Mouse (Mus musculus): ENCODE measurements around the gene Exoc3l.

Exoc3l gene

DNA sequence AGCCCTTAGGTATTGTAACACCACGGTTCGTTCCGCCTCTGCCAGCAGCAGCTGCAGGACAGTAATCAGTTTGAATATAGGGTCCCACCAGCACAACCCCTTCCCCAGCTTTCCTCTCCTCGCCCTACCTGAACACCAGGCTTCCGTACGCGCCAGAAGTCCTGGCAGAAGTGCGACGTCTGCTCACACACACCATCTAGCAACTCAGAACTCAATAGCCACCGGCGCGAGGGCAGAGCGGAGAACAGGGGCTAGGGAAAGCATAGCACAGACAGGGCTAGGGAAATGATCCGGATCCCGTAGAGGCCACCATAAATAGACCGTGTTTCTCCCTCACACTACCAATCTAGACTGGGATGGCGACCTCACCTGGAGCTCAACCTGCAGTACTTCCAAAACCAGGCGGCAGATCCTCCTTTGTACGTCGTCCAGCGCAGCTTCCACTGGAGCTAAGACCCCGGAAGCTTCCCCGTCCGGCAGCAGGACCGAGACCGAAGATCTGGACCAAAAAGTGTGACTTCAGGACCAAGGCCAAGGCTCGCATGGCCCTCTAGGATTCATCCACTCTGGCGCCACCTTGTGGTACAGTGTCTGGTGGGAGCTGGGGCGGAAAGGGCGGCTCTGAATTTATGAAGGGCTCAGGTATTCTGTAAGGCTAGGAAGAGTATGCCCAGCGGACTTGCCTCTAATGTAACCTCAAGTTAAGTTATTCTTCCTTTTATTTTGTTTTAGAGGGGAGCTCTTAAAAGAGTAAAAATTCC, 5.2 kb downstream of the Exoc3l start:
- peak; percentile 87 for DNase-seq

- peak; percentile 69 for DNase-seq
Measured at GRCm38 (mm10) chr8:105289805-105290460, 6.0 kb downstream of the Exoc3l start, which contains the start of gene 4931428F04Rik. Gene 4931428F04Rik (minus strand): TSS chr8:105289864.

GRCm38 (mm10) chr8:105288958-105289732, 6.8 kb downstream of the Exoc3l start:
- peak; percentile 96 for DNase-seq

DNA sequence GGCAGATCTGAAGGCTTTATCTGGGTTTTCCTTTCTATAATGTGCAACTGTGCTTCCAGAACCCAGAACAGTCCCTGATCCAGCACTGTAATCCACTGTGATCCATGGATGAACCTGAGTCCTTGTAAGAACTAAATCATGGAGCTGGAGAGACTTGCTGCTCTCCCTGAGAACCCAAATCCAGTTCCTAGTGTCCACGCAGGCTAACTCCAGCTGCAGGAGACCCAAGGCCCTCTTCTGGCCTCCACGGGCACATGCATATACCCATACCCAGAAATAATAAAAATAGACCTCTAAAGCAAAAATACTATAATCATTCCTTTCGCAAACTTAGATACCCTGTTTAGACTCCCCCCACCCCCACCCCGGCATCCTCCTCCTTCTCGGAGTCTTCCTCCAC, 7.7 kb downstream of the Exoc3l start:
- no peak for DNase-seq

- DNase-seq: no peak
Measured at GRCm38 (mm10) chr8:105286907-105287306, 9.0 kb downstream of the Exoc3l start.

DNA sequence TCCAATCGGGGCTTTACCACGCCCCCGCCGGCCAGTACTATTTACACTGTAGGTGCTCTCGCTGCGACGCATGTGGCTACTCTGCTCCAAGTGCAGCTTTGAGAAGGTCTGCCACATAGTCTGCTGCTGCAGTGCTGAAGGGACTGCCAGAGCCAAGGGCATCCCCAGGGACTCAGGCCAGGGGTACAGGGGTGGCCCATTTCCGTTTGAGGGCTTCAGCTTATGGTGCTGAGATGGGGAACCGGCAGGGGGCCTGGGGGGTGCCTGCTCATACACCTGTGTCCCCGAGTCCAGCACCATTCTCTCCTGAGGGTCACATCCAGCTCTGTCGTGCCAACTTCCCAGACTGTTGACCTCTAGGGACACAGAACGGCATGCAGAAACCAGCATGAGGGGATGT, 10.4 kb downstream of the Exoc3l start:
- no peak for DNase-seq

DNA sequence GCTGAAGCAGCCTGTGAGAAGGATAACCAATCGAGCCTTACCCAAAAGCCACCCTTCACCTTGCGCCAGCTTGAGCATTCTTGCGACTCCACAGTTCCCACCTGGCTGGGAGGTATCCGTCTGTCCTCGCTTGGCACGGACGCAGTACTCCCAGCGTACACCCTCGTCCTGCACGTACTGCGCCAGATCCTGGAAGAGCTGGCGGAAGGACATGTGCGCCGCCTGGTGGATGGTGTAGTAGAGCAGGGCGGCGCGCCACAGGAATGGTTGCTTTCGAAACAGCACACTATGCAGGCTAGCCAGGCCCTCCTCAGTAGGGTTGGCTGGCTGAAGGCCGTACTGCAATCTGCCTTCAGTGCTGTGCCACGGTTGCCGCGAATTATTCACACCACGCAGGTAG, 12.8 kb downstream of the Exoc3l start:
- no peak for DNase-seq

DNA sequence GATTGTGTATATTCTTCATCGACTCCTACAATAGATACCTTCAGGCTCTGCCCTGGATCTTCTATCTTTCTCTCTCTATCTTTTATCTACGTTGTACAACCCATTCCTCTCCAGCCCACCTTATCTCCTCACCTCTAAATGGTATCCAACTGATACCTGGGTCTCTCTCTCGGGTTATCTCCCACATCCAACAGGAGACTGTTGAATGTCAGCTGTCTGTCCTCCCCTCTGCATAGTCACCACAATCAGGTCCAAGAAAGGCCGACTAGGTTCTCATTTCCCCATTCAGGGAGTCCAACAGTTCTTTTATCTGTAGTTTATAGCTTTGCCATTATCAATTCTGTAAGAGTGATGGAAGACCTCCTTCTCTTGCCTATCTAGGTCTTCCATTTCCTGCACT, 13.7 kb downstream of the Exoc3l start:
- no peak for DNase-seq

- no peak for DNase-seq
Measured at GRCm38 (mm10) chr8:105281821-105282220, 14.1 kb downstream of the Exoc3l start.

GRCm38 (mm10) chr8:105280567-105280966, 15.3 kb downstream of the Exoc3l start:
- no peak for DNase-seq

DNA sequence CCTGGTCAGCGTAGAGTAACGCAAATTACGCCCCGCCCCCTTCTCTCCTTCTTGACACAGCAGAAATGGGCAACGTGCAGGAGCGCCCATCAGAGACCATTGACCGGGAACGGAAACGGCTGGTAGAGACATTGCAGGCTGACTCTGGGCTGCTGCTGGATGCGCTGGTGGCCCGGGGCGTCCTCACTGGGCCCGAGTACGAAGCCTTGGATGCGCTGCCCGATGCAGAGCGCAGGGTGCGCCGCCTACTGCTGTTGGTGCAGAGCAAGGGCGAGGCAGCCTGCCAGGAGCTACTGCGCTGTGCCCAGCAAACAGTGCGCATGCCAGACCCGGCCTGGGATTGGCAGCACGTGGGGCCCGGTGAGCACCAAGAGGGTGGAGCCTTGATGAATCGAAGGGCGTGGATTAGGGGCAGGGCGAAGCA, 17.0 kb downstream of the Exoc3l start:
- peak; percentile 92 for DNase-seq

DNA sequence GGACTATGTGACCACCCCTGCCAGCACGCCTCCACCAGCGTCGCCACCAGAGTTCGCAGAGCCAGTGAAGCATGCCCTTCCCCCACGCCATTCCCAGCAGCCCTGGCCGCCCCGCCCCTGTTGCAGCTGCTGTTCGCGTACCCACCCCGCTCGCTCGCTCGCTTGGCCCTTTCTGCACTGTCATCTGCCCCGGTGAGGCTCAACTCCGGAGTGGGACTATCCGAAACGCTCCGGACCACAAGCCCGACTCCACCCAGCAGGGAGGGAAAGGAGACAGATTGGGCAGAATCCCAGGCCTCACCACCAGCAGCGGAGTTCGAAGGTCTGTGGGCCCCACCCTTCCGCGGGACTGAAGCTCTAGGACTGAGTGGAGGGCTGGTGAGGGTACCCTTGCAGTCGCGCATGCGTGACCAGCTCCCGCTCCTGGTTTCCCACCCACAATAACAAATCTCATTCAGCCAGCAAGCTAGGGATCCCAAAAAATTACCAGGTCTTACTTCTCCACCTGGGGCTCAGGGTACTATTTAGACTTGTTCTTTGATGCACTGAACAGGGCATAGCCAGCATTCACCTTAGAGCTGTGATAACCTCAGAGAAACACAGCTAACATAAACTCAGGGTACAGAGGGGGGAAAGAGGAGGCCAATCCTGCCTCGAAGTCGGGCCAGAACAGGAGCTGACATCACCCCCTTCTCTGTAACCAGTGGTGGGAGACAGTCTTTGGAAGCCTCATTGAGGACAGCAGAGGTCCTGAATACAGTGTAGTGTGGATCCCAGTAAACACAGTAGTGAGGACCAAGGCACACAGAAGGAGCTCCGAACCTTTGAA, 19.4 kb downstream of the Exoc3l start:
- no peak for DNase-seq

- no peak for DNase-seq
Measured at GRCm38 (mm10) chr8:105275840-105276239, 20.1 kb downstream of the Exoc3l start, which contains the start of gene Nol3. Gene Nol3 (plus strand): TSS chr8:105276140.

DNA sequence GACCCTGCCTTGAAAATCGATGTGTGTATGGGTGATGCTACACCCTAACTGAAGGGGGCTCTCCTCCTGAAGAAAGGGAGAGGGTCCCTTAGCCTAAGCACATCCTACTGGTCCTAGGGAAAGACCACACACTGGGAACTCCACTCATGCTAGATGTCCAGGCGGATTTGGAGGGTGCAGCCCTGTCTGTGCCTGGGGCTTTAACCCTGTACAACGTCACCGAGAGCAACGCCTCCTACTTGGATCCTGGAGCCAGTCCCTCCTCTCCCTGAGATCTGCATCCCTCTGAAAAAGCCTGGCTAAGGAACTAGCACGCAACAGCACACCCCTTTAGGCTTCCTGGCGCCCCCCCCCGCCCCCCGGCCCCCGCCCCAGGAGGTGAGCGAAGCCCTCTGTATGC, 20.5 kb downstream of the Exoc3l start:
- no peak for DNase-seq

- DNase-seq: no peak
Measured at GRCm38 (mm10) chr8:105270916-105271186, 25.1 kb downstream of the Exoc3l start.

- no peak for DNase-seq
Measured at GRCm38 (mm10) chr8:105270101-105270915, 25.6 kb downstream of the Exoc3l start.

DNA sequence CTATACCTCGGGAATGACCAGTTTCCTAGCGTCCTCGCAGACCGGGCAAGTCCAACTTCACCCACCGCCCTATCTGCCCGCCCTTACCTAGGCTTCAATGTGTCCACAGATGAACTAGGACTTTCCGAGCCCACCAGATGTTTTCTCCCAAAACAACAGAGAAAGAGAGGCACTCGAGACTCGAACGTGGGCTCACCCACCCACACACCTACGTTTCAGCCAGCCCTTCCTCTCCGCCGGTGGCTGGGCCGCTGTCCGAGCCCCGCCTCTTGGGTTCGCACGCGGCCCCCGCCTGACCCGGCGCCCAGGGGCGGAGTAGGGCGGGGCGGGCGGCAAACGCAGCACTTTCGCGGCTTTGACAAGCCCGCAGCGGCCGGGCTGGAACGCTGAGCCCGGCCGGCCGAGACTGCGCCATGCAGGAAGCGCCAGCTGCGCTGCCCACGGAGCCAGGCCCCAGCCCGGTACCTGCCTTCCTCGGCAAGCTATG, 26.4 kb downstream of the Exoc3l start, which contains the start of gene Hsf4:
Gene Hsf4 (plus strand): TSS at position 341 of the 487 bp plus-strand sequence.
- DNase-seq: peak; percentile 59

- DNase-seq: no peak
Measured at GRCm38 (mm10) chr8:105269075-105269458, 26.8 kb downstream of the Exoc3l start.

DNA sequence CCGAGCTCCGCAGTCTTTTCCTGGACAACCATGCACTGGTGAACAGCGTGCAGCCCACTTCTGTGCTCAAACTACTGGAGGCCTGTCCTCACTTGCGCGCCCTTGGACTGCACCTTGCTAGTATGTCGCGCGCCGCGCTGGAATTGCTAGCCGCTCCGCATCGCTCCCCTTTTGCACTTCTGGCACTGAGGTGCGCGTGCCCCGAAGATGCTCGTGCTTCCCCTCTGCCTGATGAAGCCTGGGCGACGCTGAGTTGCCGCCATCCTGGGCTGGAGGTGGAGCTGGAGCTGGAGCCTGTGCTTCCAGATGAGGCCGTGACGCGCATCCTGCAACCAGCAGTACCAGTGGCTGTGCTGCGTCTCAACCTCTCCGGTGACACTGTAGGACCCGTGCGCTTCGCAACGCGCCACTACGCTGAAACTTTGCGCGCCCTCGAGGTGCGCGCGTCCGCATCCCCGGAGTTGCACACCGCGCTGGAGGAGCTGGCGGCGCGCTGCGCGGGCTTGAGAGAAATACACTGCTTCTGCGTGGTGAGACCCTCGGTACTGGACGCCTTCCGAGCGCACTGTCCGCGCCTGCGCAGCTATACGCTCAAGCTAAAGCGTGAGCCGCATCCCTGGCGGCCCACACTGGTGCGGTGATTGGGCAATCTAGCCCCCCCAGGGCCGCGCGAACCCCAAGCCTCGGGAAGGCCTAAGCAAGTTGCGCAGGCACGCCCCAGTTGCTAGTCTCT, 27.4 kb downstream of the Exoc3l start:
- peak; percentile 68 for DNase-seq

GRCm38 (mm10) chr8:105266775-105267174, 29.1 kb downstream of the Exoc3l start:
- no peak for DNase-seq

DNA sequence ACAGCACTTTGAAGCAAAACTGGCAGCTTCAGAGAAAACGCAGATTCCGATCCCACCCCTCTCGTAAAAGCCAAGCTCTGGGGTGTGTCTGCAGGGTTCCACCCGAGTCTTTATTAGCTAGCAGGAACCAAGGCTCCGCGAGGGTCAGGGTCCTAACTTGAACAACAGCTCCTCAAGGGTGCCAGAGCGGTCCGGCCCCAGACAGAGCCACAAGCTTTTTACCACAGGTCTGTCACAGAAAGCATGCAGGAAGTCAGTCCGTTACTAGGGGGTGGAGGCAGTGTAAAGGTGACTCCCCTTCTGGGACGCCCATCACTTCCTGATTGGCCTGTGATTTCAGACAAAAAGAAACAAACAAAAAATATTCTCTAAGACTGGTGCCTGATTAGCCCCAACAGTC, 30.8 kb downstream of the Exoc3l start:
- DNase-seq: no peak

All from cerebellum, adult 11 months (tissue).